Comparison of ENCODE assay signal across 19 mouse cellular contexts in the genomic region with DNA sequence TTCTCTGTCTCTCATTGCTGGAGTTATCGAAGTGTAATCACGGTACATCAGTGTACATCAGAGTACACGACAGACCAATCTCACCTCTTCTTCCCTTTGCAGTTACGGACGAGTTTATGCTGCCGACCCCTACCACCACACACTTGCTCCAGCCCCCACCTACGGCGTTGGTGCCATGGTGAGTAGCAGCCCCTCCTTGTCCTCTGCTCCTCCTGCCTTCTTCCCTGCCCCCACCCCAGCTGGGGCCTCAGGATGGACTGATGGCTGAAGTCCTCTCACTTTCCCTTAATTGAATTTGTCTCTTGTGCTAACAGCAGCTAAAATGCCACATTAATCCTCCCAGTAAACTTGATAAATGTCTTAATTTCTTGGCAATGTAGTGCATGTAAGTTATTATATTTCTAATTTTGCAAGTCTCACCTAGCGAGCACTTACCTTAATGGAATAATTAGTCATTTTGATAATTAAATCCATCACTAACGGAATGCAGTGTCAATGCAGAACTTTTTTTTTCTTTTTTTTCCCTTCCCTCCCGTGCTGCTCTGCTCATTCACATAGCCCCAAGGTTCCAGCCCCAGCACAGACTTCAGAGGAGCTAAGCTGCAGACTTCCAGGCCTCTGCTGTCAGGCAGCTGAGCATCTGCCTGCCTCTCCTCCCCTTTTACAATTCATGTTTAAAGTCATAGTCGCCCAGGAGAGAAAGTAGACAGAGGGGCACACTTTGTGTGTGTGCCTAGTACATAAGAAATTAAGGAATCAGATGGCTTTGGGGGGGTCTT.
DNase-seq lines count a peak whose midpoint lies in the region; ATAC-seq and TF ChIP-seq lines count a peak whose summit lies in the region.
"Had no signal": no experiment of that assay in that cellular context is flagged by ENCODE, and none has a peak within 500 bp of the region (broad histone marks: within the 10 kb centered on the region; RNA-seq: fewer than 3 reads in every experiment).

No protein-coding gene starts in this region.

- no peaks in the 10 kb centered on the region for H3K4me1 ChIP-seq in kidney, embryonic 14.5 days (ENCODE audit: control insufficient read depth, insufficient read depth, low read length)
- H3K4me1 ChIP-seq in kidney, adult 2 months (ENCODE audit: control insufficient read depth, insufficient read depth, low read length): no peaks in the 10 kb centered on the region
- H3K4me1 ChIP-seq in neural tube, embryonic 11.5 days (ENCODE audit: control insufficient read depth, insufficient read depth, low read length): peaks cover 9% of the 10 kb centered on the region

- no peak for DNase-seq in kidney, adult 2 months
- DNase-seq in neural tube, embryonic 11.5 days (ENCODE audit: low spot score): peak; percentile 45
- no peak for DNase-seq in neural tube, embryonic 10.5 days (ENCODE audit: extremely low spot score, low spot score)
- DNase-seq in mesoderm, embryonic 11.5 days (ENCODE audit: low read depth, low spot score): peak; percentile 25
- DNase-seq in thymus, postnatal 0 days (ENCODE audit: low spot score): no peak
- no peak for DNase-seq in urinary bladder, postnatal 25 days (ENCODE audit: low spot score)
- DNase-seq: cerebellum, adult 11 months; cerebellum, postnatal 25 days; heart, postnatal 10 days; kidney, postnatal 36 days; lung, postnatal 10 days; right cerebral cortex, postnatal 14 days; thymus, postnatal 4 days had no signal

- no peak overlapping the region for H3K4me3 ChIP-seq in kidney, embryonic 14.5 days (ENCODE audit: low read length)
- H3K4me3 ChIP-seq in kidney, adult 2 months (ENCODE audit: insufficient read depth, low read depth, low read length): no peak overlapping the region
- H3K4me3 ChIP-seq in neural tube, embryonic 11.5 days (ENCODE audit: low read depth, low read length): no peak overlapping the region
- H3K4me3 ChIP-seq: limb, embryonic 12.5 days had no signal

- no peak overlapping the region for H3K27ac ChIP-seq in kidney, embryonic 14.5 days (ENCODE audit: low read depth, low read length)
- H3K27ac ChIP-seq in kidney, adult 2 months (ENCODE audit: insufficient read depth, low read depth, low read length): no peak overlapping the region
- H3K27ac ChIP-seq in neural tube, embryonic 11.5 days (ENCODE audit: low read depth, low read length): 0 out of 2 replicates have a peak overlapping the region, but pooled peaks have one; percentile 27
- H3K27ac ChIP-seq: limb, embryonic 12.5 days; liver, embryonic 14.5 days; stomach, postnatal 0 days had no signal

- H3K27me3 ChIP-seq in kidney, embryonic 14.5 days (ENCODE audit: control insufficient read depth, insufficient read depth, low read length): no peaks in the 10 kb centered on the region
- H3K27me3 ChIP-seq in kidney, adult 2 months (replicated peaks; ENCODE audit: control insufficient read depth, insufficient read depth, low read length): no peaks in the 10 kb centered on the region
- H3K27me3 ChIP-seq in neural tube, embryonic 11.5 days (ENCODE audit: control insufficient read depth, insufficient read depth, low read length): no peaks in the 10 kb centered on the region
- H3K27me3 ChIP-seq: limb, embryonic 12.5 days had no signal

- no peak for TF ChIP-seq CTCF in kidney, adult 2 months (conservative IDR thresholded peaks at IDR 0.05; ENCODE audit: insufficient read depth, insufficient read length, low read depth, low read length)

- no peaks in the 10 kb centered on the region for H3K36me3 ChIP-seq in kidney, embryonic 14.5 days (ENCODE audit: control insufficient read depth, insufficient read depth, low read length)
- H3K36me3 ChIP-seq in kidney, adult 2 months (ENCODE audit: control insufficient read depth, insufficient read depth, low read length): no peaks in the 10 kb centered on the region
- H3K36me3 ChIP-seq in neural tube, embryonic 11.5 days (ENCODE audit: control insufficient read depth, insufficient read depth, low read length): no peaks in the 10 kb centered on the region
- H3K36me3 ChIP-seq: limb, embryonic 12.5 days had no signal

- no peak for TF ChIP-seq POLR2A in kidney, adult 2 months (IDR thresholded peaks at IDR 0.05; ENCODE audit: low read depth, low read length)

- WGBS in kidney, embryonic 14.5 days: 41% methylated on average over 12 of the region's 12 CpGs
- WGBS in kidney, adult 2 months: 52% methylated on average over 12 of the region's 12 CpGs
- 48% methylated on average over 12 of the region's 12 CpGs for WGBS in neural tube, embryonic 11.5 days

- H3K9me3 ChIP-seq in kidney, embryonic 14.5 days (ENCODE audit: control insufficient read depth, low read length): no peaks in the 10 kb centered on the region
- no peaks in the 10 kb centered on the region for H3K9me3 ChIP-seq in neural tube, embryonic 11.5 days (ENCODE audit: control insufficient read depth, low read length)
- H3K9me3 ChIP-seq: limb, embryonic 12.5 days had no signal

- 0 out of 2 replicates have a peak, but pooled peaks have one; percentile 55 for ATAC-seq in kidney, embryonic 14.5 days (ENCODE audit: low FRiP score, low TSS enrichment)
- no peak for ATAC-seq in neural tube, embryonic 11.5 days (ENCODE audit: insufficient read depth, low FRiP score, low TSS enrichment)
- no peak for ATAC-seq in granulocyte monocyte progenitor cell, adult 5-6 weeks (replicated peaks; ENCODE audit: poor library complexity, severe bottlenecking)
- ATAC-seq: forebrain, embryonic 16.5 days had no signal

- no peak overlapping the region for H3K9ac ChIP-seq in kidney, embryonic 14.5 days (ENCODE audit: low read depth, low read length)
- no peak overlapping the region for H3K9ac ChIP-seq in neural tube, embryonic 11.5 days (ENCODE audit: low read length)
- H3K9ac ChIP-seq: limb, embryonic 12.5 days; liver, embryonic 14.5 days had no signal

- no peak overlapping the region for H3K4me2 ChIP-seq in kidney, embryonic 14.5 days (replicated peaks; ENCODE audit: low read depth, low read length)
- H3K4me2 ChIP-seq in neural tube, embryonic 11.5 days (ENCODE audit: low read depth): no peak overlapping the region
- H3K4me2 ChIP-seq: limb, embryonic 12.5 days had no signal

Comparison
In these comparisons a context has a peak if more than half of its experiments do, and no peak if none do; other contexts are left out.
1. DNase-seq: peak in neural tube, embryonic 11.5 days (single experiment) and mesoderm, embryonic 11.5 days (single experiment); none in kidney, adult 2 months (single experiment), neural tube, embryonic 10.5 days (single experiment), thymus, postnatal 0 days (single experiment) and urinary bladder, postnatal 25 days (single experiment).